Mouse (Mus musculus) kidney, postnatal 0 days (tissue): Measurements from ENCODE around the gene Macrod2. TPM values are rescaled to one million over a fixed set of nuclear protein-coding genes. Genes with fewer than 3 reads are reported as not detected.
"Not testable (repeated sequence)": the region's sequence is repeated elsewhere in the genome, so short reads cannot be mapped to it uniquely, and the experiment has no call there.

Experiments used
- ATAC-seq: fragments of 200-750 bp; cut with Nextera tagmentation; replicated peaks from 2 replicates; pipeline ENCODE4 v1.8.0; 2017; ENCODE audit warnings: low read depth, moderate number of reproducible peaks, moderate TSS enrichment, moderate library complexity; ENCODE audit not compliant: low FRiP score
- DNase-seq: peaks from one replicate; pipeline ENCODE4 v3.0.0-alpha.2; 2016; ENCODE audit warnings: low spot score
- H3K27ac ChIP-seq: fragments of 300-500 bp; sonication (generic); 2 replicates; pipeline ENCODE4 v1.5.1; 2014; ENCODE audit warnings: mild to moderate bottlenecking
- H3K27me3 ChIP-seq: fragments of 300-500 bp; sonication (generic); 2 replicates; pipeline ENCODE4 v1.6.1; 2014; ENCODE audit warnings: low read length, mixed read lengths; ENCODE audit not compliant: insufficient read depth
- H3K36me3 ChIP-seq: fragments of 300-500 bp; sonication (generic); 2 replicates; pipeline ENCODE4 v1.6.1; 2014; ENCODE audit warnings: low read length, mixed read lengths; ENCODE audit not compliant: insufficient read depth
- H3K4me1 ChIP-seq: fragments of 300-500 bp; sonication (generic); replicated peaks from 2 replicates; pipeline ENCODE4 v1.6.1; 2014; ENCODE audit warnings: antibody characterized with exemption, low read length, mixed read lengths; ENCODE audit not compliant: insufficient read depth
- H3K4me2 ChIP-seq: fragments of 300-500 bp; sonication (generic); 2 replicates; pipeline ENCODE4 v1.6.1; 2014; ENCODE audit warnings: mild to moderate bottlenecking, low read length, moderate library complexity, mixed read lengths
- H3K4me3 ChIP-seq: fragments of 300-500 bp; sonication (generic); replicated peaks from 2 replicates; pipeline ENCODE4 v1.5.1; 2014; ENCODE audit warnings: low read depth, low read length
- H3K9ac ChIP-seq: fragments of 300-500 bp; sonication (generic); 2 replicates; pipeline ENCODE4 v1.6.1; 2014; ENCODE audit warnings: low read depth, low read length
- H3K9me3 ChIP-seq: fragments of 300-500 bp; sonication (generic); replicated peaks from 2 replicates; pipeline ENCODE4 v1.6.1; 2016; ENCODE audit warnings: low read length, inconsistent platforms, mixed read lengths
- CTCF ChIP-seq: IDR thresholded peaks from 2 replicates; pipeline ENCODE4 v1.5.1; 2016; ENCODE audit warnings: antibody characterized with exemption, low read depth, mild to moderate bottlenecking, moderate library complexity
- WGBS: fragments of 180-500 bp; shearing (Covaris S2); extraction: QIAGEN DNeasy Blood & Tissue Kit; methylation state at CpG from one replicate; pipeline ENCODE4 v1.1.7; 2014; 5-methylcytosine and 5-hydroxymethylcytosine counted together
- polyA plus RNA-seq: library from polyadenylated mRNA; unstranded; fragments of >200 nt; fragmentation: Nextera tagmentation; extraction: Ambion mirVana; gene quantifications from 2 replicates; pipeline ENCODE4 v1.2.1, GENCODE M21; 2015

The Macrod2 gene
- polyA plus RNA-seq, 1 experiment from 2014 or later, result 28.6 TPM

DNA sequence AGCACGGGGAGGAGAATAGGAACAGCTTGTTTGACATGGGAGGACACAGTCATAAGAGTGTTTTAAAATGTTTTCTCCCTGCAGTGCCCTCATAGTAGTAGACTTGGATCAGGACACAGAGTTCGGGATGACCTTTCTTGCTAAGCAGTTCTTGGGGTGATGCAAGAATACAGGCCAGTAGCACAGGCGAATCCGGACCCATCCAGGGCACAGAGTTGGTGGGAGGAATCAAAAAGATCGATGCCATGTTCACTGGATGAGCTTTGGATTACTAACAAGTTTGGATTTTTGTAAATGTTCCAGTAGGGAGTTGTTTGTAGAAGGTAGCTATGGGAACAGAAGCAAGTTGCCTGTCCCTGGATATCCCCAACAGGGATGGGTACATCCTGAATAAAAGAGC is 345.4 kb downstream of the Macrod2 start:
- H3K27me3 ChIP-seq, result no peaks in the 10 kb centered on the region
- H3K4me1 ChIP-seq, result no peaks in the 10 kb centered on the region
- no peak overlapping the region for H3K9ac ChIP-seq
- no peak overlapping the region for H3K4me2 ChIP-seq
- H3K27ac ChIP-seq, result no peak overlapping the region
- no peak for TF ChIP-seq CTCF
- 94% methylated on average over 5 of the region's 5 CpGs for WGBS
- H3K36me3 ChIP-seq, result no peaks in the 10 kb centered on the region
- no peak for ATAC-seq
- no peak for DNase-seq
- H3K9me3 ChIP-seq, result no peaks in the 10 kb centered on the region
- H3K4me3 ChIP-seq, result no peak overlapping the region

DNA sequence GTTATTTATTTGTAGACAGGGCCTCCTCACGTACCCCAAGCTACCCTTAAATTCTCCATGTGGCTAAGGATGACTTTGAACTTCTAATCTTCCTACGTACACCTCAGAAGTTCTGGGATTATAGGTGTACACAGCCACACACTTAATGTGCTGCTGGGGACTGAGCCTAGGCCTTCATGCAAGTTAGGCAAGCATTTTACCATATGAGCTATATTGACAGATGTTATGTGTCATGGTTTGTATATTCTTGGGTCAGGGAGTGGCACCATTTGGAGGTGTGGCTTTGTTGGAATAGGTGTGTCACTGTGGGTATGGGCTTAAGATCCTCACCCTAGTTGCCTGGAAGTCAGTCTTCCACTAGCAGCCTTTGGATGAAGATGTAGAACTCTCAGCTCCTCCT is 347.8 kb downstream of the Macrod2 start:
- H3K9me3 ChIP-seq, H3K27ac ChIP-seq, H3K4me3 ChIP-seq, H3K4me2 ChIP-seq, H3K4me1 ChIP-seq, H3K36me3 ChIP-seq, ATAC-seq, H3K27me3 ChIP-seq, H3K9ac ChIP-seq, DNase-seq: not testable (repeated sequence)
- 66% methylated on average over 2 of the region's 2 CpGs for WGBS

DNA sequence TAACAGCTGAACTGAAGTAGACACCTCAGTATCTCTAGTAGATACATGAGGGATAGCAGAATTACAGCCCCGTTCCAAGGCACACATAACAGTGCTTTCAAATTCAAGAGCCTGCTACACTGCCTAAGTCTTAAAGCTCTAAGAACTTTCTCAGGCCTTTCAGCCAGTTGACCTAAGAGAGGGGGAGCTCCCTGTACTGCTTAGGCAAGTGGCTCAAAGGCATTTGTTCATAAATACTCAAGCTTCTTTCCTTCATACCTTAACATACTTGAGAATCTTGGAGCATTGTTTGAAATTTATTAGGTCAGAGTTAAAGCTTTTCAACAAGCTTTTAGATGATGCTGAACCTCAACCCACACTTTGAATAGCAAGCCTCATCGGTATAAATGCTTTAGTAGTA is 363.8 kb downstream of the Macrod2 start:
- DNase-seq (no peak), ATAC-seq (no peak)
- TF ChIP-seq CTCF, result no peak

DNA sequence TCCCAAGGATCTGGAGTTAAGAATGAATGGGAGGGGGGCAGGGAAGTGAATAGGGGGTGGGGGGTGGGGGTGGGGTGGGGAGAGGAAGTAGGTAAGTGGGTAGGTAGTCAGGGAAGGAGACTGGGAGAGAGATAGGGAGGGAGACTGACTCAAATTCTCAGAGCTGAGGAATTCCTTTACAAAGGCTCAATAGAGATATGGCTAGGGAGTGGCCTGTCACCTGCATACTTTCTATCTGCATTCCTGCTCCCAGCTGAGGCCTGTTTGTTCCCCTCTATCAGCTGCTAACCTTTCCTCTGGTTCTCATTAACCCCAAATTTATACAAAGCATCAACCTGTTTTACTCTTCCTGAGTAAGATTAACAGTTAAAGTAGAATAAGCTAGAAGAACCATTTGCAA is 364.6 kb downstream of the Macrod2 start:
- no peaks in the 10 kb centered on the region for H3K36me3 ChIP-seq
- no peak for TF ChIP-seq CTCF
- no peaks in the 10 kb centered on the region for H3K27me3 ChIP-seq
- H3K4me2 ChIP-seq, result no peak overlapping the region
- no peak for ATAC-seq
- no peak for DNase-seq
- H3K9ac ChIP-seq, result no peak overlapping the region
- H3K9me3 ChIP-seq, result no peaks in the 10 kb centered on the region
- no peaks in the 10 kb centered on the region for H3K4me1 ChIP-seq
- no peak overlapping the region for H3K27ac ChIP-seq
- H3K4me3 ChIP-seq, result no peak overlapping the region

More for the DNA sequence above, 363.8 kb downstream of the Macrod2 start:
- Histone ChIP-seq H3K4me1 (no peaks in the 10 kb centered on the region), H3K4me3 (no peak overlapping the region), H3K27me3 (no peaks in the 10 kb centered on the region), H3K36me3 (no peaks in the 10 kb centered on the region), H3K9me3 (no peaks in the 10 kb centered on the region), H3K27ac (no peak overlapping the region), H3K9ac (no peak overlapping the region), H3K4me2 (no peak overlapping the region)
- 96% methylated on average over 2 of the region's 2 CpGs for WGBS

DNA sequence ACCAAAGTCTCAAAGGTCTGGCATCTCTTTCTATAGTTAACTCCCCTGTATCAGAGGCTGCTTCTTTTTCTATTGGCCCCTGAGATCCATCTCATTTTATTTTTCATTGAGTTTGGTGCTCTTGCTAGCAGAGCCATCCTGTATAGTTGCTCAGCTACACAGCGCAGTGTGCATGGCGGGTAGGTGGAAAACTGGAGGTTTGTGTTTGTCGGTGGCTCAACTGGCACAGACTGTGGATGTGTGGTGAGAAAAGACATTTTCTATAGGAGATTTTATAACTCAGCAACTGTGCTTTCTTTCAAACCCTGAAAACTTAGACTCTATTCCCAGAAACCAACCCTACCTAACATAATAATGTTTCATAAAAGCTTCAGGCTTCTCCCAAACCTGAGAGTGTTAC is 365.0 kb downstream of the Macrod2 start:
- TF ChIP-seq CTCF, result no peak
- DNase-seq (no peak), ATAC-seq (no peak)
- no peak overlapping the region for H3K27ac ChIP-seq
- H3K9ac ChIP-seq, result no peak overlapping the region
- H3K4me2 ChIP-seq, result no peak overlapping the region
- H3K36me3 ChIP-seq, result no peaks in the 10 kb centered on the region
- WGBS, result 97% methylated on average over 3 of the region's 3 CpGs
- H3K9me3 ChIP-seq, result no peaks in the 10 kb centered on the region
- no peaks in the 10 kb centered on the region for H3K4me1 ChIP-seq
- H3K4me3 ChIP-seq, result no peak overlapping the region
- no peaks in the 10 kb centered on the region for H3K27me3 ChIP-seq

DNA sequence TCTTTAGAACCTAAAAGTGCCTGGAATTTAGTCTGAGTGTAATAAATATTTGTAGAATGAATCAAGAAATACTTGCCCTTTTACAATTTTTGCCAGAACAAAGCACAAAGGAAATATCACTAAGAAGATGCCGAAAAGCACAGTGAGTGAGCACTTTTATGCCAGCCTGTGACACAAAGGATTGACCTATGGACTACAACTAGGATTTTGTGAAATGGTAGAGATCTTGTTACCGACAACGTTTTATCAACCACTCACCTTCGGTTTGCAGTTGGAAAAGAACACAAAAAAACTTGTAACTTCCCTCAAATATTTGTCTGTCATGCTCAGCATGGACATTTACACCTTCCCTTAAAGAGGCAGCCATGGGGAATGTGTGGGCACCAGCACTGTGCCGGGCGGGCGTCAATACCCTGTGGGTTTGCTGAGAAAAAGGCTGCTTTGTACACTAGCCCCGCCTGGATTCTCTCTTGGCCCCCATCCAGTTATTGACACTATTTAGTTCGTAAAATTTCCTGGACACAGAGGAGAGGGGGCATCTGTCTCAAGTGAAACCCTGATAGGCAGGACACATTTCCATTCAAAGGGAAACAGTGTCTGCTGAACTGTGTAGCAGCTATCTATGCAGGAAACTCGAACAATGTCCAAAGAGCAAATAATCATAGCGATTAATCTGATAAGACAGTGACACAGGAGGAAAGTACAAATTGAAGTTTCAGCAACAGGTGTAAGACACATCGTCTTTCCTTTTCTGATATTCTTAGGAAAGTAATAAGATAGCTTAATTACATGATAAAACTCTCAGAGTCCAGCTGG is 368.2 kb downstream of the Macrod2 start:
- ATAC-seq, result no peak
- 65% methylated on average over 12 of the region's 12 CpGs for WGBS
- H3K36me3 ChIP-seq, result no peaks in the 10 kb centered on the region
- no peaks in the 10 kb centered on the region for H3K4me1 ChIP-seq
- no peak for TF ChIP-seq CTCF
- no peak for DNase-seq
- no peaks in the 10 kb centered on the region for H3K9me3 ChIP-seq
- H3K27ac ChIP-seq, result no peak overlapping the region
- H3K4me3 ChIP-seq, result no peak overlapping the region
- H3K27me3 ChIP-seq, result no peaks in the 10 kb centered on the region
- H3K4me2 ChIP-seq, result no peak overlapping the region
- no peak overlapping the region for H3K9ac ChIP-seq

DNA sequence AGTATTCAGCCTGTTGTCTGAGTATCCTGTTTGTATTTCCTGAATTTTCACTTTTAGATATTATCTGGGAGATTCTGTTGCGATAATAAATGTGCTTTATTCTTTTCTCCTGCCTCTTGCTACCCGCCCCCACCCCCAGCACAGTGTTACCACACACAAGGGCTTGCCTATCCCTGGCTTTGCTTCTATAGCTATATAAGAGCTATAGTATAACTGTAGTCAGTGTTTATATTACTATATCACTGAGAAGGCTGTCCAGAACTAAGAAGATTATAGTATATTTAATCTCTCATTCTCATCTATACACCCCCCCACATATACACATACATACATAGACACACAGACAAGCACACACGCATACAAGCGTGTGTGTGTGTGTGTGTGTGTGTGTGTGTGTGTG is 374.4 kb downstream of the Macrod2 start:
- Histone ChIP-seq H3K27me3 (no peaks in the 10 kb centered on the region), H3K9ac (no peak overlapping the region), H3K4me1 (no peaks in the 10 kb centered on the region), H3K9me3 (no peaks in the 10 kb centered on the region), H3K4me3 (no peak overlapping the region), H3K4me2 (no peak overlapping the region), H3K36me3 (no peaks in the 10 kb centered on the region), H3K27ac (no peak overlapping the region)
- ATAC-seq (no peak), DNase-seq (no peak)
- no peak for TF ChIP-seq CTCF
- 69% methylated on average over 4 of the region's 4 CpGs for WGBS
